Mouse (Mus musculus) adrenal gland, postnatal 14 days (tissue): ENCODE measurements at regions not wholly inside any gene's neighbourhood (a gene's known extent, or its start where the extent isn't known, plus 50 kb on each side); places are given as distances from the start of the nearest gene placed in this dataset.

ENCODE experiments used
- DNase-seq: peaks from one replicate; pipeline ENCODE4 v3.0.0; 2021; ENCODE audit warnings: mixed read lengths

GRCm38 (mm10) chr13:44404010-44404575 is 325.2 kb upstream of the Jarid2 start:
- no peak for DNase-seq

GRCm38 (mm10) chr13:44407307-44407706 is 322.0 kb upstream of the Jarid2 start:
- no peak for DNase-seq

GRCm38 (mm10) chr13:44408619-44408959 is 320.7 kb upstream of the Jarid2 start:
- DNase-seq = no peak

GRCm38 (mm10) chr13:44408960-44409719 is 320.1 kb upstream of the Jarid2 start:
- DNase-seq = peak; percentile 80

- DNase-seq = no peak
These were observed 319.6 kb upstream of the Jarid2 start for GRCm38 (mm10) chr13:44409720-44410047.

- no peak for DNase-seq
These were observed 317.3 kb upstream of the Jarid2 start for GRCm38 (mm10) chr13:44411781-44412496.

GRCm38 (mm10) chr13:44413305-44413704 is 316.0 kb upstream of the Jarid2 start:
- no peak for DNase-seq

GRCm38 (mm10) chr13:44415971-44416370 is 313.3 kb upstream of the Jarid2 start:
- DNase-seq = peak; percentile 57

- DNase-seq = no peak
These were observed 312.3 kb upstream of the Jarid2 start for GRCm38 (mm10) chr13:44416986-44417385.

GRCm38 (mm10) chr13:44419056-44419455 is 310.2 kb upstream of the Jarid2 start:
- no peak for DNase-seq

GRCm38 (mm10) chr13:44419472-44420226 is 309.6 kb upstream of the Jarid2 start:
- peak; percentile 51 for DNase-seq

GRCm38 (mm10) chr13:44420227-44420592 is 309.1 kb upstream of the Jarid2 start:
- no peak for DNase-seq

- DNase-seq = no peak
These were observed 308.3 kb upstream of the Jarid2 start for GRCm38 (mm10) chr13:44420941-44421340.

GRCm38 (mm10) chr13:44421426-44421825 is 307.8 kb upstream of the Jarid2 start:
- no peak for DNase-seq

GRCm38 (mm10) chr13:44421922-44422321 is 307.4 kb upstream of the Jarid2 start:
- no peak for DNase-seq

- no peak for DNase-seq
These were observed 298.8 kb upstream of the Jarid2 start for GRCm38 (mm10) chr13:44430492-44430891.

- DNase-seq = no peak
These were observed 291.6 kb upstream of the Jarid2 start for GRCm38 (mm10) chr13:44437709-44438108.

GRCm38 (mm10) chr13:44441061-44441460 is 288.2 kb upstream of the Jarid2 start:
- no peak for DNase-seq

- DNase-seq = peak; percentile 69
These were observed 280.0 kb upstream of the Jarid2 start for GRCm38 (mm10) chr13:44449216-44449830.

- DNase-seq = no peak
These were observed 278.1 kb upstream of the Jarid2 start for GRCm38 (mm10) chr13:44451224-44451623.

- no peak for DNase-seq
These were observed 276.1 kb upstream of the Jarid2 start for GRCm38 (mm10) chr13:44453131-44453530.

GRCm38 (mm10) chr13:44454136-44454535 is 275.1 kb upstream of the Jarid2 start:
- no peak for DNase-seq

- no peak for DNase-seq
These were observed 274.1 kb upstream of the Jarid2 start for GRCm38 (mm10) chr13:44455193-44455592.
